Mouse (Mus musculus) CH12.LX (cell line): ENCODE results near the gene Kcnj9.

Experiments
- BHLHE40 ChIP-seq: IDR thresholded peaks from 2 replicates; pipeline ENCODE4 v1.6.1; 2011; ENCODE audit warnings: mild to moderate bottlenecking, low read depth, low read length, improper control_type of control experiment
- CHD1 ChIP-seq: IDR thresholded peaks from 2 replicates; pipeline ENCODE4 v1.6.1; 2012; ENCODE audit warnings: low read depth, low read length, improper control_type of control experiment, inconsistent platforms
- CTCF ChIP-seq, 2 experiments: IDR thresholded peaks in 1 of 2; conservative IDR thresholded peaks in 1 of 2; 2 replicates each; pipeline ENCODE4 v1.5.1; 2011 to 2012; ENCODE audit warnings: low read depth in 2 of 2, low read length in 2 of 2, improper control_type of control experiment in 1 of 2, inconsistent platforms in 1 of 2, mild to moderate bottlenecking in 1 of 2, moderate library complexity in 1 of 2
- ELF1 ChIP-seq: IDR thresholded peaks from 2 replicates; pipeline ENCODE4 v1.6.1; 2014; ENCODE audit warnings: low read depth, mild to moderate bottlenecking, inconsistent platforms, low read length, improper control_type of control experiment
- EP300 ChIP-seq: IDR thresholded peaks from 2 replicates; pipeline ENCODE4 v1.6.1; 2011; ENCODE audit warnings: low read length, improper control_type of control experiment
- MAFK ChIP-seq: IDR thresholded peaks from 2 replicates; pipeline ENCODE4 v1.6.1; 2011; ENCODE audit warnings: low read length, improper control_type of control experiment; ENCODE audit not compliant: insufficient replicate concordance
- MAX ChIP-seq: IDR thresholded peaks from 2 replicates; pipeline ENCODE4 v1.6.1; 2011; ENCODE audit warnings: low read length, improper control_type of control experiment
- PAX5 ChIP-seq: IDR thresholded peaks from 2 replicates; pipeline ENCODE4 v1.6.1; 2012; ENCODE audit warnings: low read length, inconsistent platforms, mixed read lengths
- POLR2A ChIP-seq: IDR thresholded peaks from 2 replicates; pipeline ENCODE4 v1.6.1; 2011; ENCODE audit warnings: low read depth, mild to moderate bottlenecking, improper control_type of control experiment, low read length
- SMC3 ChIP-seq: IDR thresholded peaks from 2 replicates; pipeline ENCODE4 v1.6.1; 2011; ENCODE audit warnings: low read depth, low read length, improper control_type of control experiment
- USF1 ChIP-seq: IDR thresholded peaks from 2 replicates; pipeline ENCODE4 v1.6.1; 2014; ENCODE audit warnings: low read depth, mild to moderate bottlenecking, inconsistent platforms, low read length, improper control_type of control experiment
- ZC3H11A ChIP-seq: IDR thresholded peaks from 2 replicates; pipeline ENCODE4 v1.6.1; 2012; ENCODE audit warnings: low read depth, mild to moderate bottlenecking, inconsistent platforms, low read length, improper control_type of control experiment

DNA sequence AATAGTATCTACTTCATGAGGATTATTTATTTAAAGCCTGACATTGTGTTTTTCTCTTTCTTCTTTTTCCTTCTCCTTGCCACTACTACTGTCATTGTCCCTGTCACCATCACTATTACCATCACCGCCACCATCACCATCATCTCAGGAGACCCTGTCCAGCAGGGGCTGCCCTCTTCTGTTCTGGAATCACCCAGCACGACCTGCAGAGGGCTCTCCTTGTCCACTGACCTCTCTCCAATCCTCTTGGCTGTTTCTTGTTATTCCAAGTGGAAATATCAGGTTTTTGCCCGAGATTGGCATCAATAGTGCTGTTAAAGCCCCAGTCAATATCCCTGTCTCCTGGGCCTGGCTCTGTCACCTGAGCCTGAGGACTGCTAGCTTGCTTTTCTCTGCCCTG, 4.4 kb upstream of the Kcnj9 start:
- TF ChIP-seq SMC3 (peak; percentile 28; the same call in 1 of the 2 replicates), CTCF (conservative IDR thresholded peaks at IDR 0.05 in 1 of 2, IDR thresholded peaks at IDR 0.05 in 1 of 2; ENCODE audit: low read depth in 2 of 2, low read length in 2 of 2) (peak in 1 of 2 experiments; percentile 58; a peak in 2 of 4 replicates), CHD1 (no peak), MAX (no peak), ELF1 (no peak), MAFK (no peak), PAX5 (no peak), POLR2A (no peak), USF1 (no peak), EP300 (no peak), ZC3H11A (no peak), BHLHE40 (no peak)
